8 mouse cellular contexts compared by ENCODE assay signal in genomic region chr13:52903767-52904166, GRCm38 (mm10). TPM values are rescaled to one million over a fixed set of nuclear protein-coding genes. Genes with fewer than 3 reads are reported as not detected.
DNase-seq lines count a peak whose midpoint lies in the region; ATAC-seq and TF ChIP-seq lines count a peak whose summit lies in the region.

No protein-coding gene starts in this region.

- intact Hi-C loops in heart, postnatal 36 days (cut with DNase I) = no loop called here

- peak; percentile 30; the same call in 1 of the 2 replicates for TF ChIP-seq CTCF in liver, postnatal 0 days (IDR thresholded peaks at IDR 0.05; ENCODE audit: low read depth)

- no peaks in the 10 kb centered on the region for H3K9me3 ChIP-seq in heart, embryonic 11.5 days (replicated peaks; ENCODE audit: control insufficient read depth, low read length)
- H3K9me3 ChIP-seq in heart, embryonic 15.5 days (replicated peaks) = no peaks in the 10 kb centered on the region
- H3K9me3 ChIP-seq in liver, postnatal 0 days (ENCODE audit: low read length) = no peaks in the 10 kb centered on the region

- ATAC-seq in heart, embryonic 11.5 days (replicated peaks; ENCODE audit: insufficient number of reproducible peaks, low FRiP score, low TSS enrichment) = peak; percentile 46; the same call in 1 of the 2 replicates
- 0 out of 2 replicates have a peak, but pooled peaks have one; percentile 17 for ATAC-seq in heart, embryonic 15.5 days (replicated peaks; ENCODE audit: insufficient number of reproducible peaks, insufficient read depth, low FRiP score, low read depth)
- ATAC-seq in liver, postnatal 0 days = peak; percentile 36; the same call in 1 of the 2 replicates
- no peak for ATAC-seq in frontal cortex, adult (ENCODE audit: low TSS enrichment)

- H3K27me3 ChIP-seq in heart, embryonic 11.5 days (ENCODE audit: control insufficient read depth, insufficient read depth, low read length) = no peaks in the 10 kb centered on the region
- no peaks in the 10 kb centered on the region for H3K27me3 ChIP-seq in heart, embryonic 15.5 days
- H3K27me3 ChIP-seq in liver, postnatal 0 days (ENCODE audit: insufficient read depth, low read length) = no peaks in the 10 kb centered on the region

- H3K27ac ChIP-seq in heart, embryonic 11.5 days (ENCODE audit: low read depth, low read length) = peak overlapping the region; percentile 68
- peak overlapping the region; percentile 55 for H3K27ac ChIP-seq in heart, embryonic 15.5 days
- peak overlapping the region; percentile 64 for H3K27ac ChIP-seq in liver, postnatal 0 days (ENCODE audit: low read depth)

- 15% methylated on average over 10 of the region's 10 CpGs for WGBS in heart, embryonic 11.5 days (ENCODE audit: insufficient replicate concordance)
- WGBS in heart, embryonic 15.5 days = 16% methylated on average over 10 of the region's 10 CpGs
- WGBS in liver, postnatal 0 days (ENCODE audit: insufficient replicate concordance) = 30% methylated on average over 10 of the region's 10 CpGs

- no peak for TF ChIP-seq EP300 in liver, postnatal 0 days (IDR thresholded peaks at IDR 0.05; ENCODE audit: low read depth)

- H3K4me2 ChIP-seq in heart, embryonic 11.5 days = peak overlapping the region; percentile 27; the same call in 1 of the 2 replicates
- peak overlapping the region; percentile 29 for H3K4me2 ChIP-seq in heart, embryonic 15.5 days
- H3K4me2 ChIP-seq in liver, postnatal 0 days (ENCODE audit: low read depth, low read length) = no peak overlapping the region

- peaks cover 21% of the 10 kb centered on the region for H3K4me1 ChIP-seq in heart, embryonic 11.5 days (ENCODE audit: control insufficient read depth, insufficient read depth, low read length)
- H3K4me1 ChIP-seq in heart, embryonic 15.5 days (replicated peaks) = peaks cover 22% of the 10 kb centered on the region
- peaks cover 2% of the 10 kb centered on the region; the same call in 1 of the 2 replicates for H3K4me1 ChIP-seq in liver, postnatal 0 days (ENCODE audit: insufficient read depth)

- H3K36me3 ChIP-seq in heart, embryonic 11.5 days (ENCODE audit: control insufficient read depth, insufficient read depth, low read length) = no peaks in the 10 kb centered on the region; the same call in none of the 2 replicates
- H3K36me3 ChIP-seq in heart, embryonic 15.5 days = peaks cover 18% of the 10 kb centered on the region
- peaks cover 9% of the 10 kb centered on the region; the same call in 1 of the 2 replicates for H3K36me3 ChIP-seq in liver, postnatal 0 days (replicated peaks; ENCODE audit: insufficient read depth, low read length)

- H3K4me3 ChIP-seq in heart, embryonic 11.5 days (ENCODE audit: low read depth, low read length) = no peak overlapping the region
- H3K4me3 ChIP-seq in heart, embryonic 15.5 days = no peak overlapping the region
- H3K4me3 ChIP-seq in liver, postnatal 0 days (ENCODE audit: low read depth, low read length) = no peak overlapping the region

- DNase-seq in heart, postnatal 36 days = no peak
- DNase-seq in NIH3T3 (ENCODE audit: low read depth) = peak; percentile 54
- DNase-seq in liver, postnatal 0 days = no peak
- no peak for DNase-seq in urinary bladder, postnatal 10 days (ENCODE audit: low spot score)
- no peak for DNase-seq in spleen, postnatal 14 days (ENCODE audit: low spot score in 2 of 2)

- H3K9ac ChIP-seq in heart, embryonic 11.5 days (ENCODE audit: low read depth, low read length) = no peak overlapping the region
- no peak overlapping the region for H3K9ac ChIP-seq in heart, embryonic 15.5 days
- no peak overlapping the region for H3K9ac ChIP-seq in liver, postnatal 0 days (replicated peaks)

RNA-seq across cellular contexts. Expression of gene Auh, which starts 25.7 kb away (rescaled TPM):
- polyA plus RNA-seq in heart, embryonic 11.5 days (2014; fragmentation: Nextera tagmentation; extraction: Ambion mirVana) = 47.7 and 54.7 TPM in 2 replicates
- 100 to 1,000 TPM; 139 to 141 TPM for total RNA-seq in heart, postnatal 36 days (2021)
- 51.7 and 53.8 TPM in 2 replicates for polyA plus RNA-seq in heart, embryonic 15.5 days (2015; fragmentation: Nextera tagmentation; extraction: Ambion mirVana)
- 33.2 and 37.4 TPM in 2 replicates for polyA plus RNA-seq in liver, postnatal 0 days (2015; fragmentation: Nextera tagmentation; extraction: Ambion mirVana)
